Mouse (Mus musculus) left cerebral cortex, postnatal 10 days (tissue): ENCODE data around the gene Abhd14b. TPM values are rescaled to one million over a fixed set of nuclear protein-coding genes. Genes with fewer than 3 reads are reported as not detected.

ENCODE experiments used
- DNase-seq, 2 experiments: peaks; one replicate each; pipeline ENCODE4 v3.0.0; 2021 to 2022; ENCODE audit warnings: low spot score in 2 of 2, mixed read lengths in 1 of 2; ENCODE audit errors: extremely low spot score in 1 of 2
- intact Hi-C: fragments of 180-260 bp; cut with DNase I; formaldehyde crosslinking; loops from one replicate; pipeline ENCODE4 v1.15.1; 2025
- total RNA-seq, 2 experiments: library from RNA; stranded (reverse); gene quantifications; 2 replicates each; pipeline ENCODE4 v1.2.3; 2021

The Abhd14b gene
- 10 to 100 TPM in 1 of 2 experiments, 1 to 10 TPM in 1; 9.7 to 10.3 TPM for total RNA-seq

DNA sequence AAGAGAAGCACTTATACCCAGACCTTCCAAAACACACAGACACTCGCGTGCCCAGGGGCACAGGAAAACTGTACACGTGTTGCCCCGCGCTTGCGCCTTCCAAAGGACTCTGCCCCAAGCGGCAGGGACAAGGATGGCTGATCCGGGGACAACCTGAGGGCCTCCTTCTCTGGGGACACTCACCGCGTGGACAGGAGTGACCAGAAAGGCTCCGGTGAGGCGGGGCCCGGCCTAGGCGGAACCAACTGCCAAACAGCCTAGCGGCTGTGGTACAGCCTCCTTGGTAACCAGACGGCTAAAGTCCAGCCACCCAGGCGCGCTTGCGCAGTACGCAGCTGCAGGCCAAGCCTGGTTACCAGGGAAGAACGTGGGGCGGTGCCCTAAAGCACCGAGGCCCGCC, at the start of gene Abhd14b, which contains the start of gene Abhd14a:
TSS of gene Abhd14b (plus strand) at position 112 of the 400 bp plus-strand sequence.
TSS of gene Abhd14a (minus strand) at position 331 of the 400 bp plus-strand sequence.
- peak; percentile 82 to 93 for DNase-seq
- intact Hi-C loops: no loop called here

DNA sequence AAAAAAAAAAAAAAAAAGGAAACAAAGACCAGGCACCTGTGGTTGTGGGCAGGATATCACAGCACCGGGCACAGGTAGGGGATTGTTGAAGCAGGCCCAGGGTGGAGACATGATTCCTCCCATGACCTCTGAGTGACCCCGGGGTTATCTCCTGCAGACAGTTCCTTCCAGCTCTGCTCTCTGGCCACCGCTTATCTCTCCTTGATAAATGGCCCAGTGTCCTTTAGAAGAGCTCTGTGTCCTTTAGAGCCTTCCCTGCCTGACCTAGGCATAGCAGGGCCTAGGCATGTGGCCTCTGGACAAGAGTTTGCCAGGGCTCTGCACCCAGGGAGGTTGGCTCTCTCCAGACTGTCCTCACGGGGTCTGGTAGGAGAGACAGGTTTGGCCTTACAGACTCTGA, 49.5 kb upstream of the Abhd14b start:
- intact Hi-C loops: no loop called here
- no peak for DNase-seq

DNA sequence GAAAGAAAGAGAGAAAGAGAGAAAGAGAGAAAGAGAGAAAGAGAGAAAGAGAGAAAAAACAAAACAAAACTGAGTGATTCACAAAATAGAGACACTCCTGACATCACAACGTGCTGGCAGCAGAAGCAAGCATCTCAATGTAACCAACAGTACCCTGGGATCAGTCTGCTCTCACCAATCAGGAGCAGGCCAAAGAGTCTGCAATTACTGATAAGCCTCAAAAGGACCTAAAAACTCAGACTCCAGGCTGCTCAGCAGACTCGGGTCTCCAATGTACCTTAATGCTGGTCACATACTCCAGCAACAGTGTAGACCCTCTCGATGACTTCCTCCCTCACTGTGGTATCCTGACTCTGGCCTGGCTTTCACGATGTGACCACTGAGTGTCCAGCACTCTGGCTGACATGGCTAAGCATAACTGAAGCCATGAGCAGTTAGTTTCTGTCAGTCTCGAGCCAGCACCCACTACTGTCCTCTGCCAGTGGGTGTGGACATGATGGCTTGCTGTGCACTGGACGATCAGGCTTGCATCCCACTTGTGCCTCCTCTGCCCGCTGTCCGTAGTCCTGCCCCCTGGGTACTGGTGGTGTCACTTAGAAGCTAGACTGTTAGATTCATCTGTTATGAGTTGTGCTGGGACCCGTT, 48.5 kb upstream of the Abhd14b start:
- DNase-seq: no peak
- intact Hi-C loops: no loop called here

DNA sequence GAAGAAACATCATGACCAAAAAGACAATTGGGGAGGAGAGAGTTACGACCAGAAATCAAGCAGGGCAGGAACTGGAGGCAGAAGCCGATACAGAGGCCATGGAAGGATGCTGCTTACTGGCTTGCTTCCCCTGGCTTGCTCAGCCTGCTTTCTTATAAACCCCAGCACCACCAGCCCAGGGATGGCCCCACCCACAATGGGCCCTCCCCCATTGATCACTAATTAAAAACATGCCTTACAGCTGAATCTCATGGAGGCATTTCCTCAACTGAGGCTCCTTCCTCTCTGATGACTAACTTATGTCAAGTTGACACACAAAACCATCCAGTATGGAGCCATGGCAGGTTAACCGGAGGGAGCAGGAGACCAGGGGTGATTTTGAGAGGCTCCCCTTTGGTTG, 47.5 kb upstream of the Abhd14b start:
- intact Hi-C loops: no loop called here
- DNase-seq: no peak

DNA sequence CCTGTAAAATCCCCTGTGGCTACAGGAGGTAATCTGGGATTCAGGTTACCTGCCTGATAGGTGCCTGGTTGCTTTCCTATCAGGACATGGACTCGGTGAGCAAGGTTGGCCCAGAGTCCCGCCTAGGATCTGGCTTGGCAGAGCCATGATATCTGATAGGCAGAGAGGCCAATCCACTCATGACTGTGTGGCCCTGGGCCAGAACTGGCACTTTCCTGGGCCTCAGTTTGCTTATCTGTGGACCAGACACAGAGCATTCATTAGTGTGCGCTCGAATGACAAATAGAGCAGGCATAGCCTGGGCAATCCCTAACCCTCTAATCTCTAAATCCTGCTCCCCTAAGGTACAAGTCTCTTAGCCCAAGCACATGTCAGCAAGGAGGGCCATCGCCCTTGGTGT, 45.1 kb upstream of the Abhd14b start:
- DNase-seq: no peak
- intact Hi-C loops: no loop called here

DNA sequence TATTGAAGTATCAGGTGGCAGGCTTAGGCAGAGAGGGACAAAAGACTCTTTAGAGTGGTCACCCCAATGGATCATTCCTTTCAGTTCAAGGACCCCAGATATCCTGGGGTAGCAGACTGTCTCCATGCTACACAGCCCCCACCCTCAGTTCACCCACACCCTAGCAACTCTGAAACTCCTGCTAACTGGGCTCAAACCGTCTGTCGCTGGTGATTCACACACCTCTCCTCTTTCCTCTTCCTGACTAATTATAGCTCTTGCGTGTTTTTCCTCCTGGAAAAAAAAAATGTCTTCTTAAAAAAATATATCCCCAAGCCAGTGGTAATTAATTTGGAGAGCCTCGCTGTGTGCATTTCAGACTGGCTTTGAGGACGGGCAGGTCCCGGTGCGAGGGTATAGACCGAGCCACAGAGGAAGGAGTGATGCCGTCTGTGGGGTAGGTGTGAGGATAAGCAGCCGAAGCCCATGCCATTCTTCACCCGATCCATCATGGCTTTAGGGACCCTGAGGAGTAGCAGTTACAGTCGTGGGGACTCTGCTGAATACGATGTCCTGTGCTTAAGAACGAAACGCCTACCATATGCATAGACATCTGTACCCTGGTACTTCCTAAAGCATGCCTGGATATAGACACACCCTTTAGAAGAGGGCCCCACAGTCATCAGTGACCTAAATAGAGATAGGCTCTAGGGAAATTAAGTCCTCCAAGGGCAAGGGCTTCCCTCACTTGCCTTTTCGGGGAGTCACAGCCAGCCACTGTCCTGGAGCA, 44.5 kb upstream of the Abhd14b start:
- intact Hi-C loops: no loop called here
- DNase-seq: no peak

GRCm38 (mm10) chr9:106405275-106405674, 42.0 kb upstream of the Abhd14b start:
- peak in 1 of 2 experiments; percentile 57 for DNase-seq
- intact Hi-C loops: no loop called here

GRCm38 (mm10) chr9:106406443-106407078, 40.7 kb upstream of the Abhd14b start:
- intact Hi-C loops: no loop called here
- DNase-seq: peak in 1 of 2 experiments; percentile 38

- no peak for DNase-seq
- intact Hi-C loops: no loop called here
These were observed 38.2 kb upstream of the Abhd14b start for GRCm38 (mm10) chr9:106409096-106409495.

- intact Hi-C loops: no loop called here
- DNase-seq: no peak
These were observed 37.1 kb upstream of the Abhd14b start for GRCm38 (mm10) chr9:106410086-106410650.

GRCm38 (mm10) chr9:106411091-106411594, 36.1 kb upstream of the Abhd14b start:
- DNase-seq: peak in 1 of 2 experiments; percentile 53
- intact Hi-C loops: no loop called here

DNA sequence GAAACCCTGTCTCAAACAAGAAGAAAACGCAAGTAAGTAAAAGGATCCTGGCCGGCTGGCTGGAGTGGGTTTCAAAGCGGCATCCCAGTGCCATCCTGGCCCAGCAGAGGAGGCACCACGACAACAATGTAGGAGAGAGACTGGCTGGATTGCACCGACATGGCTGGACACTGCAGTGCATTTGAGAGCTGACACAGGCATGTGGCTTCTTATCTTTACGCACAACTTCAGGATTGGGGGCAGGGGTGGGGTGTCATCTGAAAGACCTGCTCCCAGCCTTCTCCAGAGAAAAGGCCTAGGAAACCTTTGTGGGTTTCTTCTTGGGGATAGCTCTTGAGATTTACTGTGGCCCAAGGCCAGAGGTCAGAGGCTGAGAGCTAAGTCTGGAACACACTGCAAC, 35.5 kb upstream of the Abhd14b start:
- DNase-seq: no peak
- intact Hi-C loops: no loop called here

DNA sequence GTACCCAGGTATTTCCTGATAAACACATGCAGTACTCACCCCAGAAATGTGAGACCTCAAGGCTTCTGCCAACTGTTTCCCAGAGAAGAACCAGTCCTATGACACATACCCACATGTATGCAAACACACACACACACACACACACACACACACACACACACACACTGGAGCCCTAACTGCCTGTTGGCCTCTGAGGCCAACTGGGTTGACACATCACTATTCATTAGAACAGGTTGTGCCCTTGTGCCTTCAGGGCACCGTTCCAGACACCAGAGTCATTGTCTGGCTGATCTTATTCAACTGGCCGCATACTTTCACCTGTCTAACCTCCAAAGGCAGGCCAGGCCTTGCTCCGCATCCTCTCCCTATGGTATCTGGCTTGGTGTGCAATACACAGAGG, 35.0 kb upstream of the Abhd14b start:
- no peak for DNase-seq
- intact Hi-C loops: no loop called here

GRCm38 (mm10) chr9:106413606-106414005, 33.7 kb upstream of the Abhd14b start:
- DNase-seq: no peak
- intact Hi-C loops: no loop called here

DNA sequence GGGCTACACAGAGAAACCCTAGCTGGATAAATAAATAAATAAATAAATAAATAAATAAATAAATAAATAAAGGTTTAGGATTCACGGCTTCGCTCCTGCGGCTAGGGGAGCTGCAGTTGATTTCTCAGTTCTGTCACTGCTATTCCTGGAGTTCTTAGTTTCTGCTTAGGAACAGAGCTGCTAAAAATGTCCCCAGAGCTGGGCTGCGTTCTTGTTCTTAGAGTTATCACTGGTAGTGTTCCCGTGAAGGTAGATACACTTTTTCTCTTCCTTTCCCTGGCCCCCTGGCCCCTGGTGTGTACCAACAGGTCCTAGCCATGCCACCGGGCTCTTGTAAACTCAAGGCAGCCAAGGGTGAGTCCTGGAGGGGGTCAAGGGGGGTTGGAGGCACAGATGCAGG, 30.4 kb upstream of the Abhd14b start:
- intact Hi-C loops: no loop called here
- DNase-seq: peak in 1 of 2 experiments; percentile 58

DNA sequence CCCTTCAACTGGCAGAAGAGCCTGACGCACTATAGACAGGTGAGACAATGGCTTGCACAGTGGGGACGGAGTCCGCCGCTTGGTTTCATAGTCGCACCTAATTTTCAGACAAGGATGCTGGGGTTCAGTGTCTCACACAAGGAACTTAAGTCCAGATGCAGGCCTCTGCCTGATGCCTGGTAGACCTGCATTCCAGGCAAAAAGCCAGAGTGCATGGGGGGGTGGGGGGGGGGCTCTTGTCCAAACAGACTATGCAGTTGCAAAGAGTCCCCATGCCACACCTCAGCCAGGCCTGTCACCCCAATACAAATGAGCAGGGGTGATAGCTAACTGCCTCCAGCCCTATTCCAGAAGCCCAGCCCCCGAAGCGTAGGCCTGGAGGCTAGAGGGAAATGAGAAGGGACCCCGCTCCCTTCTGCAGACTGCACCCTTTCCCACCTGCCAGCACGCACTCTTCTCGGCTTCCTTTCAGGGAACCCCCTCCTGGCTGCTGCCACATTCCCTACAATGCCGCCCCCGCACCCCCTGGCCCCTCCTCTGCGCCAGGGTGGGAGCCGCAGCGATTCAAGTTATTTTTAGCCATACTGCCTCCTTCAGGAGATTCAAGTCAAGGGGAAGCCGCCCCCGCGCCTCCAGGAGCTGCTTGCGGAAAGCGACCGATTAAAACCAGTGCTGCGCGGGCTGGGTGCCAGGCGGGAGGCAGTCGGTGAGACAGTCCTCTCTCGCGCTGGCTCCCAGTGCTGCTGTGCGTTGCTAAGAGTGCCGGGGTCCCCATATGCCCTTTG, 29.2 kb upstream of the Abhd14b start:
- intact Hi-C loops: no loop called here
- DNase-seq: peak; percentile 95 to 96

DNA sequence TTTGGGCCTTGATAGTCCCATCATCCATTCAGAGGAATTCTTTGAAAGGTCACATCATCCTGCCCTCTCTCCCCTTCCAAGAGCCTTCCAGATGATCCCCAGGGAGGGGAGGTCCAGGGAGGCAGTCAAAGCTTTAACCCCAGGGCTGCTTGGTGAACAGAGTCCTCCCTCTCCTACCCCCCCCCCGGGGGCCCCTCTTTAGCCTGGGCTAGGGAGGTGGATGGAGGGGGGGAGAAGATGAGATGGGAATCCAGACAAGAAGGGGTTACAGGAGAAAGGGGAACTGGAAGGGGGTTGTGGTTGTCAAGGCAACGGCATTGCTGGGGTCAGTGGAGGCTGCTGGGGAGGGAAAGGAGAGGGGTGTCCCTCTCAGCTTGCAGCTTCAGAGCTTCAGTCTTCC, 26.7 kb upstream of the Abhd14b start:
- intact Hi-C loops: loop anchor here (1.0 to 10.0 kb wide), 4 partner anchors 52 to 246 kb away; partner anchors contain the start of genes Dusp7 and Wdr82
- DNase-seq: no peak

DNA sequence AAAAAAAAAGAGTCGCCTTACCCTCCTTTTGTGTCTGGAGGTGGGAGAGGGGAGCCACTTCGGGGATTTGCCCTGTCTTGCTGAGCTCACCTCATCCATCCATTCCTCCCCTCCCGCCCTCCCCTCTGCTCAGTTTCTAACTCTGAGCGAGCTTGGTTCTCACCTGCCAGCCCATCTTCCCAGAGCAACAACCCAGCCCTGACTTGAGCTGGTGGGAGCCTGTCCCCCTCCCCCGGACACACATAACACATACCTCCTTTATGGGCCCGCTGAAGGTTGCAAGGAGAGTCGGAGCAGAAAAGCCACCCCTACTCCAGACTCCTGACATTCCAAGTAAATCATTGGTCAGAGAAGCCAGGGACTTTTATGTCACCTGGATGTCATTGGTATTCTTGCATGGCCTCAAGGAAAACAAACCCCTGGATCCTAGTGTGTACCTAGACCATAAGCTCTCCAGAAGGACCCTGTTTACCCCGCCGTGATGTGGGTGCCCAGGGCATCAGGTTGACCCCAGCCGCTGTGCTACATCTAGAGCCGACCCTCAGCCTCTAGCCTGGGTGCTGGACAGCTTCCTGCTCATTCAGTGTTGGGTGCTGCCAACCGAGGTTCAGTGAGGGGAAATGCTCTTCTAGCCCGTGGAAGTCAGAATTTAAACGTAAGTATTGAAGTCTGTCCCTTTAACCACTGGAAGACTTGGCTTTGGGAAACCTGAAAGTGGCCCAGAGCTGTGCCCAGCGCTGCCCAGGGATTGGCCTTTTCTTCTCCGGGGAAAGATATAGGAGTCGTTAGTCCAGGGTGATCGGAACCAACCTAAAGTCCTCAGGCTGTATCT, 26.0 kb upstream of the Abhd14b start:
- DNase-seq: no peak
- intact Hi-C loops: loop anchor here (1.0 to 10.0 kb wide), 4 partner anchors 52 to 246 kb away; partner anchors contain the start of genes Dusp7 and Wdr82
